Mouse (Mus musculus): ENCODE measurements around the gene Tsen54. TPM values are rescaled to one million over a fixed set of nuclear protein-coding genes. Genes with fewer than 3 reads are reported as not detected.
A peak's percentile ranks its signal among the peaks of the same experiment; 100 is the strongest.

Tsen54 gene
- polyA plus RNA-seq, 1 experiment, result 36.4 TPM

DNA sequence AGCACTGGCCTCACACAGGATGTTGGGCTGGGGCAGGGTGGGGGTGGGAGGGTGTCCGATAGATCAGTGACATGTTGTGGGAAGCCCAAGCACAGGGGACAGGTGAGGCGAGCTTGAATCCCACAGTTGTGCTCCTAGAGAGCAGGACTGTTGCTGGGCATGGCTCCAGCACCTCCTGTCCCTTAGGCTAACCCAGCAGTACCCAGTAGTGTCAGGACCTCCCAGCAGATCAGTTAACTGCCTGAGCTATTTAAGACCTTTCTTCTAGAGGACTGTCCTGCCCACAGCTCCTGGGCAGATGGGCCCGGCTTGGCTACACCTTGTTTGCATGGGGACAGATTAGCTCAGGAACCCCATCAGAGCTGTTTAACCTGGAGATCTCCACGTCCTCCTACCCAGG, 14.5 kb downstream of the Tsen54 start:
- Histone ChIP-seq H3K27ac (ENCODE audit: insufficient read depth, low read depth, low read length) (no peak overlapping the region), H3K4me1 (ENCODE audit: control insufficient read depth, insufficient read depth, low read length) (peaks cover 68% of the 10 kb centered on the region)
- peak; percentile 33 for DNase-seq

DNA sequence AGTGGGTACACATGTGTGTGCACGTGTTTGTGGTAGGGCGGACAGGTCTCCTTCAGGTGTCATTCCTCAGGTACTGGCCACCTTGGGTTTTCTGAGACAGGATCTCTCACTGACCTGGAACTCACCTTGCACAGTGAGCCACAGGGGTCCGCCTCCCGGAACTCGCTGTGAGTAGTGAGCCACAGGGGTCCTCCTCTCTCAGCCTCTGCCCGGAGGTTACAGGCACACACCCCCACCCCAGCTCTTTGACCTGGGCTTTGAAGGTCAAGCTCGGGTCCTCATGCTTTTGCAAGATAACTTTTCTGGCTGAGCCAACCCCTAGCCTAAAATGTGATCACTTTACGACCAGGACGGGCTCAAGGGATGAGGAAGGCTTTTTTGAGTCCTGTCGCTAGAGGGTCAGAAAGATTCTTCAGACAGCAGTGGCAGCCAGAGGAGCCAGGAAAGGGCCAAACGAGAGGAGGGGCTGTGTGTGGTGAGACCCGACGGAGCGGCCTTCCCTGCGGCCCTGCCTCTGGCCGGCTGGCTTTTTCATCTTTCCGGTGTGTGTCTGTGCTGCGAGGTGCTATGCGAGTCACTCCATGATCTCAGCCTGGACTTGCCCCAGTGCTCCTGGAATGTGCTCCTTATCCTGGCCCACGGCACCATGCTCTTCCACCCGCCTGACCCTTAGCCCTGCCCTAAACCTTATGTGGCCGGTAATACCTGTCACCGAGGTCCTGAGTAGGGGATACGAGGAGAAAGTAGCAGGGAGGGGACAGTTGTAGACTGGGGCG, 16.2 kb downstream of the Tsen54 start:
- TF ChIP-seq CTCF (conservative IDR thresholded peaks at IDR 0.05; ENCODE audit: insufficient read depth, insufficient read length, low read depth, low read length) (no peak), POLR2A (IDR thresholded peaks at IDR 0.05; ENCODE audit: low read depth, low read length) (no peak)
- Histone ChIP-seq H3K27me3 (replicated peaks; ENCODE audit: control insufficient read depth, insufficient read depth, low read length) (no peaks in the 10 kb centered on the region), H3K27ac (ENCODE audit: insufficient read depth, low read depth, low read length) (peak overlapping the region; percentile 81), H3K4me1 (ENCODE audit: control insufficient read depth, insufficient read depth, low read length) (peaks cover 79% of the 10 kb centered on the region), H3K36me3 (ENCODE audit: control insufficient read depth, insufficient read depth, low read length) (no peaks in the 10 kb centered on the region), H3K4me3 (ENCODE audit: insufficient read depth, low read depth, low read length) (peak overlapping the region; percentile 23; the same call in 1 of the 2 replicates)
- peak; percentile 79 for DNase-seq
- WGBS, result 22% methylated on average over 25 of the region's 25 CpGs

More for the DNA sequence above, 14.5 kb downstream of the Tsen54 start:
- no peaks in the 10 kb centered on the region for H3K27me3 ChIP-seq (replicated peaks; ENCODE audit: control insufficient read depth, insufficient read depth, low read length)
- 42% methylated on average over 4 of the region's 4 CpGs for WGBS
- H3K4me3 ChIP-seq (ENCODE audit: insufficient read depth, low read depth, low read length), result no peak overlapping the region
- TF ChIP-seq POLR2A (IDR thresholded peaks at IDR 0.05; ENCODE audit: low read depth, low read length), result no peak
- no peak for TF ChIP-seq CTCF (conservative IDR thresholded peaks at IDR 0.05; ENCODE audit: insufficient read depth, insufficient read length, low read depth, low read length)
- no peaks in the 10 kb centered on the region for H3K36me3 ChIP-seq (ENCODE audit: control insufficient read depth, insufficient read depth, low read length)

DNA sequence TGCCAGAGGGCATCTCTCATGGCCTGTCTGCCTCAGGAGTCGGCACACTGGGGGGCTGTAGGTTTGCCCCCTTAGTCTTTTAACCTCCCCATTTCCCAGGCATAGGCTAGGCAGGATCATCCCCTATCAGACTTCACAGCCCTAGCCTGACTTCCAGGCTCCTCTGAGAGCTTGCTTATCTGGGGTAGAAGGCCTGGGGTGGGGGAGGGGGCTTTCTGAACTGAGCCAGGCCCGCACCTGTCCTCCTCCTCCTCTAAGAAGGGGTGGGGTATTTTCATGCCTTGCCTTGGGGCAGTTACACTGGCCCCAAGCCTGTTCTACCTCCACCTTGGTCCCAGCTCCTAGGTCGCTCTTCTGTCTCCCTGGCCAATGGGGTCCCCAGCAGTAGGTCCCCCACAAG, 17.0 kb downstream of the Tsen54 start:
- DNase-seq, result no peak
- Histone ChIP-seq H3K27me3 (replicated peaks; ENCODE audit: control insufficient read depth, insufficient read depth, low read length) (no peaks in the 10 kb centered on the region), H3K36me3 (ENCODE audit: control insufficient read depth, insufficient read depth, low read length) (no peaks in the 10 kb centered on the region), H3K4me1 (ENCODE audit: control insufficient read depth, insufficient read depth, low read length) (peaks cover 82% of the 10 kb centered on the region), H3K27ac (ENCODE audit: insufficient read depth, low read depth, low read length) (peak overlapping the region; percentile 96), H3K4me3 (ENCODE audit: insufficient read depth, low read depth, low read length) (no peak overlapping the region)
- WGBS, result 26% methylated on average over 3 of the region's 3 CpGs
- TF ChIP-seq POLR2A (IDR thresholded peaks at IDR 0.05; ENCODE audit: low read depth, low read length), result no peak

DNA sequence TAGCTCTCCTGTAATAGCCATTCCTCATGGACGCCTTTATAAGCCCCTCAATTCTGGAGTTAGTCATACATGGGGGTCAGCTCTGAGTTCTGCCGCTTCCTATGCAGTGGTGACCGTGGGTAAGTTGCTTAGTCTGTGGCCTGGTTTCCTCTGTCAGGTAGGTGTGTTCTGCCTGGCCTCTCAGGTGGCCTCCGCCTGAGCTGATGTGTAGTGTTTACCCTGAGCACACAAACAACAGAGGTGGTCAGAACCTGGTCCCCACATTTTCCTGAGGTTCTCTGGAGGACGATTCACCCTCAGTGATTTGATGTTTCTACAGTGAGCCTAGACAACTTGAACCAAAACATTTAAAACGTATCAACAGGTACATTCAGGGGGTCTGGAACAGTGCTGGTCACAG, 17.5 kb downstream of the Tsen54 start:
- TF ChIP-seq CTCF (conservative IDR thresholded peaks at IDR 0.05; ENCODE audit: insufficient read depth, insufficient read length, low read depth, low read length), result no peak
- Histone ChIP-seq H3K27ac (ENCODE audit: insufficient read depth, low read depth, low read length) (peak overlapping the region; percentile 96), H3K4me3 (ENCODE audit: insufficient read depth, low read depth, low read length) (peak overlapping the region; percentile 24; the same call in 1 of the 2 replicates), H3K4me1 (ENCODE audit: control insufficient read depth, insufficient read depth, low read length) (peaks cover 85% of the 10 kb centered on the region), H3K36me3 (ENCODE audit: control insufficient read depth, insufficient read depth, low read length) (no peaks in the 10 kb centered on the region), H3K27me3 (replicated peaks; ENCODE audit: control insufficient read depth, insufficient read depth, low read length) (no peaks in the 10 kb centered on the region)
- WGBS, result 38% methylated on average over 6 of the region's 6 CpGs
- no peak for DNase-seq

DNA sequence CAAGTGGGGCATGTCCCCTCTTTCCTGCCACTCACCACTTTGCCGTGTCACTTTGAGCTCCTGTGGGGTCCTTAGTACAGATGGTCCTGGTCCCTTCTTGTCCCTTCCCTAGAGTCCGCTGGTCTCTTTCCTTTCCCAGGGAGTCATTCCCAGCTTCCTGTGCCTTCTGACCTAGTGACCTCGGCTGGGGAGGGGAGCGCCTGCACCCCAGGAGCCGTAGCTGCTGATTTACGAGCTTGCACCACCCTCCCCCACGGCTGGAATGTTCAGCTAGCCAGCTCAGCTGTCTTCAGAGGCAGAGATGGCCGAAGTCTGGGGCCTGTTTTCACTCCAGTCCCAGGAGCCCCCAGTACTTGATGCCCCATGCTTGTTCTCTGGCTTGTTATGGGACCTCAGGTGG, 18.0 kb downstream of the Tsen54 start:
- WGBS, result 7% methylated on average over 8 of the region's 8 CpGs
- no peaks in the 10 kb centered on the region for H3K27me3 ChIP-seq (replicated peaks; ENCODE audit: control insufficient read depth, insufficient read depth, low read length)
- peak overlapping the region; percentile 96 for H3K27ac ChIP-seq (ENCODE audit: insufficient read depth, low read depth, low read length)

DNA sequence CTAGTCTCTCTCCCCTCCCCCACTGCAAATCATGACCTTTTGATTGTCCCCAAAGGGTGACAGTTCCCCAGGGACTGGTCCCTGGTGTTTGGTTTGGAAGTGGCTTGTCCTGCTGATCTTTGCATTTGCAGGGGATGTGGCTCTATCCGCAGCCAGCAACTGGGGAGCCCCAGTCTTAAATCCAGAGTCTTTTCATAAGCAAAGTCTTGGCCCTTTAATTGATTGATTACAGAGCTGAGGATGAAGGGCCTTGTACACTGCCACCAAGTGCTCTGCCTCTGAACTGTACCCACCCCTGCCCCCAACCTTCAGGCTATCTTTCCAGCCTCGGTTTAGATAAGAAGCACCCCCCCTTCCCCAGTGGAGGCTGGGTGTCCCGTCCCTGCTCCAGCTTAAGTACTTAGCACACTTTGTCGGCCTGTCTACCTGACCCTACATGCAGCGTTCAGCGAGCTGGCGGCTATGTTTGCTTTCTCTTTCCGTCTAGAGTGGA, 18.5 kb downstream of the Tsen54 start:
- WGBS, result 16% methylated on average over 8 of the region's 8 CpGs
- DNase-seq, result peak; percentile 78
- peak overlapping the region; percentile 96 for H3K27ac ChIP-seq (ENCODE audit: insufficient read depth, low read depth, low read length)

More for the DNA sequence above, 18.0 kb downstream of the Tsen54 start:
- TF ChIP-seq POLR2A (IDR thresholded peaks at IDR 0.05; ENCODE audit: low read depth, low read length) (no peak), CTCF (conservative IDR thresholded peaks at IDR 0.05; ENCODE audit: insufficient read depth, insufficient read length, low read depth, low read length) (no peak)
- H3K36me3 ChIP-seq (ENCODE audit: control insufficient read depth, insufficient read depth, low read length), result no peaks in the 10 kb centered on the region
- H3K4me3 ChIP-seq (ENCODE audit: insufficient read depth, low read depth, low read length), result peak overlapping the region; percentile 24; the same call in 1 of the 2 replicates
- DNase-seq, result peak; percentile 97
- peaks cover 86% of the 10 kb centered on the region for H3K4me1 ChIP-seq (ENCODE audit: control insufficient read depth, insufficient read depth, low read length)

DNA sequence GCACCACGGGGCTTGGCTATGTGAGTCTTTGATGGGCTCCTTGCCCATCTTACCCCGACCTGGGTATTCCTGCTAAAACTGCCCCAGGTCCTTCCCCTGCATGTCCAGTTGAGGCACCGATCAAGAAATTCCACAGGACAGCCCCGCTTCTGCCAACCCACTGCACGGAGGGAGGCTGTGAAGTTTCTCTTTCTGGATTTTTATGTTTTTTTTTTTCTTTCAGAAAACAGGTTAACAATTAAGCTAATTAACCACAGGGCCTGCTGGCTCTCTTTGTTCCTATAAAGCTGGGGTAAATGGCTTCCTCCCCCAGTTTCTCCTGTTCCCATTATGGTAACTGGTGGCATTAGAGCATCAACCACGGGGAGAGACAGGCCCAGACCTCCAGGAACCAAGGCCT, 19.5 kb downstream of the Tsen54 start:
- Histone ChIP-seq H3K36me3 (ENCODE audit: control insufficient read depth, insufficient read depth, low read length) (no peaks in the 10 kb centered on the region), H3K27ac (ENCODE audit: insufficient read depth, low read depth, low read length) (peak overlapping the region; percentile 96), H3K27me3 (replicated peaks; ENCODE audit: control insufficient read depth, insufficient read depth, low read length) (no peaks in the 10 kb centered on the region), H3K4me3 (ENCODE audit: insufficient read depth, low read depth, low read length) (peak overlapping the region; percentile 19), H3K4me1 (ENCODE audit: control insufficient read depth, insufficient read depth, low read length) (peaks cover 96% of the 10 kb centered on the region)
- peak; percentile 76 for DNase-seq
- 31% methylated on average over 6 of the region's 6 CpGs for WGBS
- no peak for TF ChIP-seq POLR2A (IDR thresholded peaks at IDR 0.05; ENCODE audit: low read depth, low read length)
- no peak for TF ChIP-seq CTCF (conservative IDR thresholded peaks at IDR 0.05; ENCODE audit: insufficient read depth, insufficient read length, low read depth, low read length)

More for the DNA sequence above, 18.5 kb downstream of the Tsen54 start:
- Histone ChIP-seq H3K36me3 (ENCODE audit: control insufficient read depth, insufficient read depth, low read length) (no peaks in the 10 kb centered on the region), H3K4me1 (ENCODE audit: control insufficient read depth, insufficient read depth, low read length) (peaks cover 90% of the 10 kb centered on the region), H3K4me3 (ENCODE audit: insufficient read depth, low read depth, low read length) (no peak overlapping the region), H3K27me3 (replicated peaks; ENCODE audit: control insufficient read depth, insufficient read depth, low read length) (no peaks in the 10 kb centered on the region)
- TF ChIP-seq POLR2A (IDR thresholded peaks at IDR 0.05; ENCODE audit: low read depth, low read length), result no peak
- TF ChIP-seq CTCF (conservative IDR thresholded peaks at IDR 0.05; ENCODE audit: insufficient read depth, insufficient read length, low read depth, low read length), result 0 out of 2 replicates have a peak, but pooled peaks have one; percentile 10
